Mouse (Mus musculus) kidney, adult 9 months (tissue): ENCODE results near the gene Gpc6.

Experiments
- DNase-seq: peaks from one replicate; pipeline ENCODE4 v3.0.0; 2022

The Gpc6 gene

GRCm38 (mm10) chr14:117712311-117712710 is 787.2 kb downstream of the Gpc6 start:
- DNase-seq, result no peak

- no peak for DNase-seq
These were observed 789.0 kb downstream of the Gpc6 start for GRCm38 (mm10) chr14:117714165-117714564.

GRCm38 (mm10) chr14:117716305-117716704 is 791.2 kb downstream of the Gpc6 start:
- DNase-seq, result no peak

- DNase-seq, result no peak
These were observed 803.6 kb downstream of the Gpc6 start for GRCm38 (mm10) chr14:117728741-117729140.

- peak; percentile 60 for DNase-seq
These were observed 830.1 kb downstream of the Gpc6 start for GRCm38 (mm10) chr14:117755231-117755630.

- no peak for DNase-seq
These were observed 831.4 kb downstream of the Gpc6 start for GRCm38 (mm10) chr14:117756505-117756904.

GRCm38 (mm10) chr14:117757790-117758358 is 832.8 kb downstream of the Gpc6 start:
- no peak for DNase-seq

GRCm38 (mm10) chr14:117760830-117761517 is 835.9 kb downstream of the Gpc6 start:
- DNase-seq, result no peak

- no peak for DNase-seq
These were observed 837.8 kb downstream of the Gpc6 start for GRCm38 (mm10) chr14:117762934-117763333.

- DNase-seq, result no peak
These were observed 842.7 kb downstream of the Gpc6 start for GRCm38 (mm10) chr14:117767861-117768260.

GRCm38 (mm10) chr14:117768697-117769096 is 843.6 kb downstream of the Gpc6 start:
- DNase-seq, result no peak

- DNase-seq, result no peak
These were observed 848.3 kb downstream of the Gpc6 start for GRCm38 (mm10) chr14:117773373-117773772.

- DNase-seq, result no peak
These were observed 852.9 kb downstream of the Gpc6 start for GRCm38 (mm10) chr14:117777866-117778500.

- DNase-seq, result no peak
These were observed 853.7 kb downstream of the Gpc6 start for GRCm38 (mm10) chr14:117778538-117779413.

GRCm38 (mm10) chr14:117781724-117782123 is 856.6 kb downstream of the Gpc6 start:
- DNase-seq, result no peak

GRCm38 (mm10) chr14:117783671-117784262 is 858.7 kb downstream of the Gpc6 start:
- no peak for DNase-seq

GRCm38 (mm10) chr14:117784960-117785359 is 859.8 kb downstream of the Gpc6 start:
- no peak for DNase-seq

GRCm38 (mm10) chr14:117785507-117786085 is 860.5 kb downstream of the Gpc6 start:
- DNase-seq, result no peak

GRCm38 (mm10) chr14:117786647-117787046 is 861.5 kb downstream of the Gpc6 start:
- no peak for DNase-seq

- DNase-seq, result no peak
These were observed 869.8 kb downstream of the Gpc6 start for GRCm38 (mm10) chr14:117794874-117795273.

- DNase-seq, result no peak
These were observed 871.5 kb downstream of the Gpc6 start for GRCm38 (mm10) chr14:117796661-117797060.

- no peak for DNase-seq
These were observed 875.3 kb downstream of the Gpc6 start for GRCm38 (mm10) chr14:117800399-117800798.
